Mouse (Mus musculus): Measurements from ENCODE around the gene Gp1bb.

- TF ChIP-seq CTCF (IDR thresholded peaks at IDR 0.05) (no peak), POLR2A (IDR thresholded peaks at IDR 0.05; ENCODE audit: insufficient read depth, low read depth, low read length) (no peak)
These were observed 3.1 kb downstream of the Gp1bb start for GRCm38 (mm10) chr16:18619110-18619509.
